Mouse (Mus musculus) brain, embryonic 14.5 days (tissue): ENCODE data around the gene Retn.

Experiments used
- CTCF ChIP-seq: fragments of 200-500 bp; IDR thresholded peaks from 2 replicates; pipeline ENCODE4 v1.5.1; 2012; ENCODE audit warnings: inconsistent platforms, mild to moderate bottlenecking, moderate library complexity, borderline replicate concordance; ENCODE audit not compliant: insufficient read depth, insufficient read length; ENCODE audit errors: extremely low read depth
- POLR2A ChIP-seq: fragments of 200-500 bp; IDR thresholded peaks from 2 replicates; pipeline ENCODE4 v1.6.1; 2012; ENCODE audit warnings: mild to moderate bottlenecking, inconsistent platforms, borderline replicate concordance; ENCODE audit not compliant: poor library complexity, insufficient read depth, insufficient read length, severe bottlenecking; ENCODE audit errors: extremely low read depth

GRCm38 (mm10) chr8:3628014-3628413 is 27.6 kb upstream of the Retn start:
- no peak for TF ChIP-seq POLR2A
- TF ChIP-seq CTCF = peak; percentile 43; the same call in 1 of the 2 replicates
